Mouse (Mus musculus) neutrophil, adult 5-6 weeks (primary cell): ENCODE data around the gene Ffar1. TPM values are rescaled to one million over a fixed set of nuclear protein-coding genes. Genes with fewer than 3 reads are reported as not detected.
A peak's percentile ranks its signal among the peaks of the same experiment; 100 is the strongest.
"Not testable (repeated sequence)": the region's sequence is repeated elsewhere in the genome, so short reads cannot be mapped to it uniquely, and the experiment has no call there.

Experiments used
- ATAC-seq: fragments of 151-379, 151-347 bp; 2 replicates; pipeline ENCODE4 v1.8.0; 2017; ENCODE audit warnings: mild to moderate bottlenecking, moderate TSS enrichment; ENCODE audit not compliant: insufficient number of reproducible peaks, poor library complexity, low FRiP score, severe bottlenecking; ENCODE audit errors: extremely low read depth
- total RNA-seq: library from RNA; stranded (forward); fragments of 200-1000 nt; gene quantifications from 2 replicates; pipeline ENCODE4 v1.2.3, GENCODE M21; 2017

Ffar1 gene
- total RNA-seq, 1 experiment from 2014 or later: 25.6 TPM

GRCm38 (mm10) chr7:30857746-30858145 is 3.6 kb downstream of the Ffar1 start:
- no peak for ATAC-seq

GRCm38 (mm10) chr7:30856078-30856477 is 5.3 kb downstream of the Ffar1 start, which contains the start of gene Ffar3:
Ffar3 (minus strand) TSS chr7:30856178.
- no peak for ATAC-seq

GRCm38 (mm10) chr7:30851421-30851820 is 9.9 kb downstream of the Ffar1 start:
- ATAC-seq: no peak

- ATAC-seq: no peak
Observed at GRCm38 (mm10) chr7:30847934-30848333, 13.4 kb downstream of the Ffar1 start.

- ATAC-seq: no peak
Observed at GRCm38 (mm10) chr7:30847386-30847785, 14.0 kb downstream of the Ffar1 start.

- no peak for ATAC-seq
Observed at GRCm38 (mm10) chr7:30846505-30847053, 14.8 kb downstream of the Ffar1 start.

- no peak for ATAC-seq
Observed at GRCm38 (mm10) chr7:30844676-30845297, 16.6 kb downstream of the Ffar1 start.

- peak; percentile 85 for ATAC-seq
Observed at GRCm38 (mm10) chr7:30842092-30842491, 19.3 kb downstream of the Ffar1 start.

- no peak for ATAC-seq
Observed at GRCm38 (mm10) chr7:30841379-30841778, 20.0 kb downstream of the Ffar1 start.

GRCm38 (mm10) chr7:30840306-30840705 is 21.1 kb downstream of the Ffar1 start:
- ATAC-seq: no peak

- no peak for ATAC-seq
Observed at GRCm38 (mm10) chr7:30837277-30837676, 24.1 kb downstream of the Ffar1 start.

- not testable (repeated sequence) for ATAC-seq
Observed at GRCm38 (mm10) chr7:30832684-30833083, 28.7 kb downstream of the Ffar1 start.

- peak; percentile 48; the same call in 1 of the 2 replicates for ATAC-seq
Observed at GRCm38 (mm10) chr7:30832261-30832660, 29.1 kb downstream of the Ffar1 start.

- no peak for ATAC-seq
Observed at GRCm38 (mm10) chr7:30829428-30829827, 31.9 kb downstream of the Ffar1 start.

GRCm38 (mm10) chr7:30828871-30829270 is 32.5 kb downstream of the Ffar1 start:
- not testable (repeated sequence) for ATAC-seq

- ATAC-seq: no peak
Observed at GRCm38 (mm10) chr7:30826660-30827059, 34.7 kb downstream of the Ffar1 start.

GRCm38 (mm10) chr7:30824306-30824705 is 37.1 kb downstream of the Ffar1 start:
- no peak for ATAC-seq

- no peak for ATAC-seq
Observed at GRCm38 (mm10) chr7:30823675-30824074, 37.7 kb downstream of the Ffar1 start, which contains the start of gene Ffar2. Ffar2 (minus strand) TSS chr7:30823775.

- no peak for ATAC-seq
Observed at GRCm38 (mm10) chr7:30821532-30821931, 39.8 kb downstream of the Ffar1 start.

- ATAC-seq: no peak
Observed at GRCm38 (mm10) chr7:30820854-30821445, 40.4 kb downstream of the Ffar1 start.
